Mouse (Mus musculus): Measurements from ENCODE around the gene Ccdc130. TPM values are rescaled to one million over a fixed set of nuclear protein-coding genes. Genes with fewer than 3 reads are reported as not detected.

Gene Ccdc130
- polyA plus RNA-seq, 2 experiments = 5.5 to 7.1 TPM

- Histone ChIP-seq H3K27ac (peak overlapping the region; percentile 41), H3K4me3 (ENCODE audit: insufficient read depth in 1 of 2, low read depth in 2 of 2, low read length in 2 of 2) (peak overlapping the region; percentile 66 to 83), H3K9me3 (ENCODE audit: control insufficient read depth, low read length) (no peaks in the 10 kb centered on the region), H3K4me1 (replicated peaks; ENCODE audit: control insufficient read depth in 2 of 2, insufficient read depth in 2 of 2, low read length in 1 of 2) (peaks cover 5 to 14% of the 10 kb centered on the region in 2 experiments), H3K4me2 (ENCODE audit: low read depth) (peak overlapping the region; percentile 66), H3K27me3 (ENCODE audit: control insufficient read depth, insufficient read depth, low read length) (no peaks in the 10 kb centered on the region), H3K36me3 (replicated peaks; ENCODE audit: control insufficient read depth, insufficient read depth, low read depth) (peaks cover 5% of the 10 kb centered on the region), H3K9ac (replicated peaks) (peak overlapping the region; percentile 50)
- peak in 1 of 3 experiments; percentile 58 for DNase-seq (ENCODE audit: low read depth in 3 of 3, low spot score in 3 of 3)
- peak; percentile 28; the same call in 1 of the 2 replicates for ATAC-seq (ENCODE audit: insufficient read depth)
- TF ChIP-seq CTCF (IDR thresholded peaks at IDR 0.05; ENCODE audit: low read depth) = no peak
- TF ChIP-seq EP300 (IDR thresholded peaks at IDR 0.05; ENCODE audit: low read depth) = no peak
- 9% methylated on average over 6 of the region's 6 CpGs for WGBS (ENCODE audit: insufficient replicate concordance)
Measured at GRCm38 (mm10) chr8:84256458-84256821, 13.7 kb downstream of the Ccdc130 start.

- Histone ChIP-seq H3K27ac (peak overlapping the region; percentile 1; the same call in 1 of the 2 replicates), H3K4me3 (ENCODE audit: insufficient read depth in 1 of 2, low read depth in 2 of 2, low read length in 2 of 2) (peak overlapping the region; percentile 66 to 83), H3K4me1 (replicated peaks; ENCODE audit: control insufficient read depth in 2 of 2, insufficient read depth in 2 of 2, low read length in 1 of 2) (peaks cover 5 to 14% of the 10 kb centered on the region in 2 experiments), H3K4me2 (ENCODE audit: low read depth) (peak overlapping the region; percentile 66), H3K27me3 (ENCODE audit: control insufficient read depth, insufficient read depth, low read length) (no peaks in the 10 kb centered on the region), H3K9me3 (ENCODE audit: control insufficient read depth, low read length) (no peaks in the 10 kb centered on the region), H3K36me3 (replicated peaks; ENCODE audit: control insufficient read depth, insufficient read depth, low read depth) (peaks cover 8% of the 10 kb centered on the region), H3K9ac (replicated peaks) (peak overlapping the region; percentile 50; the same call in 1 of the 2 replicates)
- ATAC-seq (ENCODE audit: insufficient read depth) (no peak), DNase-seq (ENCODE audit: low read depth in 3 of 3, low spot score in 3 of 3) (peak in 1 of 3 experiments; percentile 20)
- 70% methylated on average over 3 of the region's 3 CpGs for WGBS (ENCODE audit: insufficient replicate concordance)
- TF ChIP-seq EP300 (IDR thresholded peaks at IDR 0.05; ENCODE audit: low read depth) (no peak), CTCF (IDR thresholded peaks at IDR 0.05; ENCODE audit: low read depth) (peak; percentile 38; the same call in 1 of the 2 replicates)
Measured at GRCm38 (mm10) chr8:84255858-84256257, 14.3 kb downstream of the Ccdc130 start.

GRCm38 (mm10) chr8:84249257-84250170 lies 20.7 kb downstream of the Ccdc130 start, which contains the start of gene D8Ertd738e:
TSS of gene D8Ertd738e (minus strand) at chr8:84249719.
- WGBS (ENCODE audit: insufficient replicate concordance) = 3% methylated on average over 52 of the region's 52 CpGs
- Histone ChIP-seq H3K27me3 (ENCODE audit: control insufficient read depth, insufficient read depth, low read length) (no peaks in the 10 kb centered on the region), H3K4me3 (ENCODE audit: insufficient read depth in 1 of 2, low read depth in 2 of 2, low read length in 2 of 2) (peak within 1 kb of the TSS; percentile 76 to 91), H3K27ac (peak within 1 kb of the TSS; percentile 76), H3K9me3 (ENCODE audit: control insufficient read depth, low read length) (no peaks in the 10 kb centered on the region), H3K9ac (replicated peaks) (peak within 1 kb of the TSS; percentile 69), H3K4me2 (ENCODE audit: low read depth) (peak within 1 kb of the TSS; percentile 85), H3K36me3 (replicated peaks; ENCODE audit: control insufficient read depth, insufficient read depth, low read depth) (peaks cover 21% of the 10 kb centered on the region), H3K4me1 (replicated peaks; ENCODE audit: control insufficient read depth in 2 of 2, insufficient read depth in 2 of 2, low read length in 1 of 2) (peaks cover 0 to 5% of the 10 kb centered on the region in 2 experiments; a peak in 1 of 4 replicates)
- DNase-seq (ENCODE audit: low read depth in 3 of 3, low spot score in 3 of 3) = peak; percentile 87 to 89 (median 88)
- TF ChIP-seq CTCF (IDR thresholded peaks at IDR 0.05; ENCODE audit: low read depth) (no peak), EP300 (IDR thresholded peaks at IDR 0.05; ENCODE audit: low read depth) (no peak)
- ATAC-seq (ENCODE audit: insufficient read depth) = peak; percentile 92

GRCm38 (mm10) chr8:84241821-84242220 lies 28.4 kb downstream of the Ccdc130 start:
- Histone ChIP-seq H3K27me3 (ENCODE audit: control insufficient read depth, insufficient read depth, low read length) (no peaks in the 10 kb centered on the region), H3K4me2 (ENCODE audit: low read depth) (no peak overlapping the region), H3K4me3 (ENCODE audit: insufficient read depth in 1 of 2, low read depth in 2 of 2, low read length in 2 of 2) (no peak overlapping the region), H3K9ac (replicated peaks) (no peak overlapping the region), H3K27ac (no peak overlapping the region), H3K36me3 (replicated peaks; ENCODE audit: control insufficient read depth, insufficient read depth, low read depth) (peaks cover 12% of the 10 kb centered on the region), H3K4me1 (replicated peaks; ENCODE audit: control insufficient read depth in 2 of 2, insufficient read depth in 2 of 2, low read length in 1 of 2) (peaks cover 0 to 2% of the 10 kb centered on the region in 2 experiments; a peak in 2 of 4 replicates), H3K9me3 (ENCODE audit: control insufficient read depth, low read length) (no peaks in the 10 kb centered on the region)
- ATAC-seq (ENCODE audit: insufficient read depth) = no peak
- DNase-seq (ENCODE audit: low read depth in 3 of 3, low spot score in 3 of 3) = no peak
- WGBS (ENCODE audit: insufficient replicate concordance) = 45% methylated on average over 2 of the region's 2 CpGs
- TF ChIP-seq CTCF (IDR thresholded peaks at IDR 0.05; ENCODE audit: low read depth) (no peak), EP300 (IDR thresholded peaks at IDR 0.05; ENCODE audit: low read depth) (no peak)

- ATAC-seq (ENCODE audit: insufficient read depth) = no peak
- Histone ChIP-seq H3K9me3 (ENCODE audit: control insufficient read depth, low read length) (no peaks in the 10 kb centered on the region), H3K9ac (replicated peaks) (no peak overlapping the region), H3K4me1 (replicated peaks; ENCODE audit: control insufficient read depth in 2 of 2, insufficient read depth in 2 of 2, low read length in 1 of 2) (peaks cover 2 to 3% of the 10 kb centered on the region in 2 experiments; a peak in 3 of 4 replicates), H3K27me3 (ENCODE audit: control insufficient read depth, insufficient read depth, low read length) (no peaks in the 10 kb centered on the region), H3K36me3 (replicated peaks; ENCODE audit: control insufficient read depth, insufficient read depth, low read depth) (peaks cover 9% of the 10 kb centered on the region), H3K4me2 (ENCODE audit: low read depth) (no peak overlapping the region), H3K4me3 (ENCODE audit: insufficient read depth in 1 of 2, low read depth in 2 of 2, low read length in 2 of 2) (no peak overlapping the region), H3K27ac (no peak overlapping the region)
- no peak for DNase-seq (ENCODE audit: low read depth in 3 of 3, low spot score in 3 of 3)
- WGBS (ENCODE audit: insufficient replicate concordance) = 52% methylated on average over 6 of the region's 6 CpGs
- TF ChIP-seq CTCF (IDR thresholded peaks at IDR 0.05; ENCODE audit: low read depth) (no peak), EP300 (IDR thresholded peaks at IDR 0.05; ENCODE audit: low read depth) (no peak)
Measured at GRCm38 (mm10) chr8:84241167-84241566, 29.0 kb downstream of the Ccdc130 start.
